Mouse (Mus musculus) MEL (cell line): ENCODE measurements at regions not wholly inside any gene's neighbourhood (a gene's known extent, or its start where the extent isn't known, plus 50 kb on each side); places are given as distances from the start of the nearest gene placed in this dataset.

Experiments
- CHD1 ChIP-seq: IDR thresholded peaks from 2 replicates; pipeline ENCODE4 v1.6.1; 2012; ENCODE audit warnings: low read depth, mild to moderate bottlenecking, inconsistent platforms, low read length, improper control_type of control experiment
- CTCF ChIP-seq, 3 experiments: IDR thresholded peaks in 2 of 3; conservative IDR thresholded peaks in 1 of 3; 2 replicates each; pipeline ENCODE4 v1.5.1; 2011 to 2012; ENCODE audit warnings: low read length in 3 of 3, low read depth in 2 of 3, mild to moderate bottlenecking in 2 of 3, improper control_type of control experiment in 1 of 3, inconsistent platforms in 1 of 3, mixed read lengths in 1 of 3, moderate library complexity in 1 of 3; ENCODE audit not compliant: control insufficient read depth in 1 of 3, insufficient read depth in 1 of 3, poor library complexity in 1 of 3, severe bottlenecking in 1 of 3
- EP300 ChIP-seq, 2 experiments: IDR thresholded peaks; 2 replicates each; pipeline ENCODE4 v1.6.1; 2011; ENCODE audit warnings: improper control_type of control experiment in 2 of 2, low read length in 2 of 2, low read depth in 1 of 2, mild to moderate bottlenecking in 1 of 2
- GATA1 ChIP-seq: IDR thresholded peaks from 2 replicates; pipeline ENCODE4 v1.6.1; 2011; ENCODE audit warnings: low read depth, low read length, improper control_type of control experiment

GRCm38 (mm10) chr4:54170202-54170931, 344.5 kb downstream of the Tmem38b start:
- TF ChIP-seq CTCF (IDR thresholded peaks at IDR 0.05 in 2 of 3, conservative IDR thresholded peaks at IDR 0.05 in 1 of 3; ENCODE audit: control insufficient read depth in 1 of 3, insufficient read depth in 1 of 3, low read depth in 2 of 3, low read length in 3 of 3, poor library complexity in 1 of 3, severe bottlenecking in 1 of 3) (no peak), GATA1 (no peak), CHD1 (no peak), EP300 (IDR thresholded peaks at IDR 0.05; ENCODE audit: low read depth in 1 of 2, low read length in 2 of 2) (no peak)
